Mouse (Mus musculus) right cerebral cortex, adult 18-20 months (tissue): ENCODE measurements around the gene Mettl25.

Source experiments
- DNase-seq: peaks from one replicate; pipeline ENCODE4 v3.0.0; 2022; ENCODE audit warnings: mixed read lengths

Mettl25 gene

GRCm38 (mm10) chr10:105746019-105746418 lies 95.2 kb downstream of the Mettl25 start:
- no peak for DNase-seq

- DNase-seq = no peak
Measured at GRCm38 (mm10) chr10:105741736-105742135, 99.4 kb downstream of the Mettl25 start.

- no peak for DNase-seq
Measured at GRCm38 (mm10) chr10:105738942-105739341, 102.2 kb downstream of the Mettl25 start.

GRCm38 (mm10) chr10:105727798-105728197 lies 113.4 kb downstream of the Mettl25 start:
- DNase-seq = no peak

- no peak for DNase-seq
Measured at GRCm38 (mm10) chr10:105727353-105727752, 113.8 kb downstream of the Mettl25 start.

- DNase-seq = peak; percentile 5
Measured at GRCm38 (mm10) chr10:105714844-105715243, 126.3 kb downstream of the Mettl25 start.

GRCm38 (mm10) chr10:105714366-105714765 lies 126.8 kb downstream of the Mettl25 start:
- DNase-seq = no peak

- DNase-seq = no peak
Measured at GRCm38 (mm10) chr10:105713222-105713621, 128.0 kb downstream of the Mettl25 start.
